Mouse (Mus musculus): ENCODE results near the gene Htr2a.

DNA sequence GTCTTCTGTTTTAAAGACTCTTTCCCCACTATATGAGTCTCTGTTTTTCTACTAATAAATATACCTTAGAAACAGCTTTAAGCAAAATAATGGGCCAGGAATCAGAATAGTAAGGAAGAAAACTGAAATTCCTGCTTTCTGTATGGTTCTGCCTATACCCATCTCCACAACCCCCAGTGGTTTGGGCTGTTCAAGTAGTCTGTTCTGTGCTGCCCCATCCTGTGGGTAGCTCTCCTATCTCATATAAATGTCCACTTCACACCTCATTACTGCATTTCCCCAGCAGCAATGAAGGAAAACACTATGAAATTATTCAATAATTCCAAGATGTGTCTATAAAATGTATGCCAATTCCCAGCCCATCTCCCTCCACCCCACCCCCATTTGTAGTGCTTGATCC, 56.8 kb downstream of the Htr2a start:
- TF ChIP-seq CTCF (IDR thresholded peaks at IDR 0.05; ENCODE audit: low read depth) = no peak
- no peak for TF ChIP-seq EP300 (IDR thresholded peaks at IDR 0.05; ENCODE audit: low read depth)
